Mouse (Mus musculus) CH12.LX (cell line): ENCODE data around the gene Haao.

Experiments
- CTCF ChIP-seq, 2 experiments: IDR thresholded peaks in 1 of 2; conservative IDR thresholded peaks in 1 of 2; 2 replicates each; pipeline ENCODE4 v1.5.1; 2011 to 2012; ENCODE audit warnings: low read depth in 2 of 2, low read length in 2 of 2, improper control_type of control experiment in 1 of 2, inconsistent platforms in 1 of 2, mild to moderate bottlenecking in 1 of 2, moderate library complexity in 1 of 2
- E2F4 ChIP-seq: IDR thresholded peaks from 2 replicates; pipeline ENCODE4 v1.6.1; 2011; ENCODE audit warnings: low read depth, low read length, improper control_type of control experiment; ENCODE audit not compliant: insufficient replicate concordance
- MAFK ChIP-seq: IDR thresholded peaks from 2 replicates; pipeline ENCODE4 v1.6.1; 2011; ENCODE audit warnings: low read length, improper control_type of control experiment; ENCODE audit not compliant: insufficient replicate concordance
- NELFE ChIP-seq: IDR thresholded peaks from 2 replicates; pipeline ENCODE4 v1.6.1; 2011; ENCODE audit warnings: low read depth, low read length, improper control_type of control experiment
- POLR2A ChIP-seq: IDR thresholded peaks from 2 replicates; pipeline ENCODE4 v1.6.1; 2011; ENCODE audit warnings: low read depth, mild to moderate bottlenecking, improper control_type of control experiment, low read length
- POLR2AphosphoS2 ChIP-seq: IDR thresholded peaks from 2 replicates; pipeline ENCODE4 v1.6.1; 2011; ENCODE audit warnings: low read depth, low read length, improper control_type of control experiment
- SMC3 ChIP-seq: IDR thresholded peaks from 2 replicates; pipeline ENCODE4 v1.6.1; 2011; ENCODE audit warnings: low read depth, low read length, improper control_type of control experiment
- TCF12 ChIP-seq: IDR thresholded peaks from 2 replicates; pipeline ENCODE4 v1.6.1; 2014; ENCODE audit warnings: low read depth, mild to moderate bottlenecking, inconsistent platforms, low read length, improper control_type of control experiment
- USF2 ChIP-seq: conservative IDR thresholded peaks from 2 replicates; pipeline ENCODE4 v1.6.1; 2011; ENCODE audit warnings: low read depth, low read length, improper control_type of control experiment
- ZC3H11A ChIP-seq: IDR thresholded peaks from 2 replicates; pipeline ENCODE4 v1.6.1; 2012; ENCODE audit warnings: low read depth, mild to moderate bottlenecking, inconsistent platforms, low read length, improper control_type of control experiment
- ZKSCAN1 ChIP-seq: IDR thresholded peaks from 2 replicates; pipeline ENCODE4 v1.6.1; 2012; ENCODE audit warnings: low read depth, inconsistent platforms, low read length, improper control_type of control experiment, borderline replicate concordance
- ZNF384 ChIP-seq: IDR thresholded peaks from 2 replicates; pipeline ENCODE4 v1.6.1; 2012; ENCODE audit warnings: low read depth, low read length, improper control_type of control experiment, inconsistent platforms

- TF ChIP-seq SMC3 (no peak), ZC3H11A (no peak), POLR2AphosphoS2 (no peak), CTCF (conservative IDR thresholded peaks at IDR 0.05 in 1 of 2, IDR thresholded peaks at IDR 0.05 in 1 of 2; ENCODE audit: low read depth in 2 of 2, low read length in 2 of 2) (no peak), USF2 (no peak), POLR2A (no peak), ZKSCAN1 (no peak), TCF12 (no peak), NELFE (no peak), ZNF384 (no peak), MAFK (no peak), E2F4 (no peak)
Measured at GRCm38 (mm10) chr17:83889691-83890372, 42.1 kb upstream of the Haao start.
